Mouse (Mus musculus) cortical plate, adult 2 months (tissue): ENCODE measurements around the gene Borcs7.

ENCODE experiments used
- CTCF ChIP-seq: fragments of 200-500 bp; IDR thresholded peaks from 2 replicates; pipeline ENCODE4 v1.5.1; 2011; ENCODE audit warnings: mild to moderate bottlenecking, control low read depth, low read length; ENCODE audit not compliant: insufficient read depth; ENCODE audit errors: extremely low read depth
- POLR2A ChIP-seq: fragments of 200-500 bp; IDR thresholded peaks from 2 replicates; pipeline ENCODE4 v1.6.1; 2011; ENCODE audit warnings: mild to moderate bottlenecking, low read length, control low read depth; ENCODE audit not compliant: insufficient read depth; ENCODE audit errors: extremely low read depth

- TF ChIP-seq CTCF (no peak), POLR2A (no peak)
Measured at GRCm38 (mm10) chr19:46646041-46646481, 43.6 kb upstream of the Borcs7 start.
